Mouse (Mus musculus): ENCODE measurements at regions not wholly inside any gene's neighbourhood (a gene's known extent, or its start where the extent isn't known, plus 50 kb on each side); places are given as distances from the start of the nearest gene placed in this dataset.

GRCm38 (mm10) chr14:102024646-102025045 lies 294.9 kb downstream of the Lmo7 start:
- in situ Hi-C loops (cut with MboI; ENCODE audit: low sequenced_read_pairs) = no loop called here

- in situ Hi-C loops (cut with MboI; ENCODE audit: low sequenced_read_pairs) = no loop called here
Observed at GRCm38 (mm10) chr14:102020161-102020605, 290.4 kb downstream of the Lmo7 start.

- in situ Hi-C loops (cut with MboI; ENCODE audit: low sequenced_read_pairs) = no loop called here
Observed at GRCm38 (mm10) chr14:102019320-102019719, 289.6 kb downstream of the Lmo7 start.

GRCm38 (mm10) chr14:102016572-102016971 lies 286.8 kb downstream of the Lmo7 start:
- in situ Hi-C loops (cut with MboI; ENCODE audit: low sequenced_read_pairs) = no loop called here

- in situ Hi-C loops (cut with MboI; ENCODE audit: low sequenced_read_pairs) = no loop called here
Observed at GRCm38 (mm10) chr14:102014976-102015603, 285.3 kb downstream of the Lmo7 start.

- in situ Hi-C loops (cut with MboI; ENCODE audit: low sequenced_read_pairs) = no loop called here
Observed at GRCm38 (mm10) chr14:102013238-102013637, 283.5 kb downstream of the Lmo7 start.

GRCm38 (mm10) chr14:101997535-101997934 lies 267.8 kb downstream of the Lmo7 start:
- in situ Hi-C loops (cut with MboI; ENCODE audit: low sequenced_read_pairs) = no loop called here

- in situ Hi-C loops (cut with MboI; ENCODE audit: low sequenced_read_pairs) = no loop called here
Observed at GRCm38 (mm10) chr14:101984401-101984800, 254.6 kb downstream of the Lmo7 start.

All from CH12F3 (cell line).